Mouse (Mus musculus) heart, embryonic 11.5 days (tissue): Measurements from ENCODE around the gene Apoh. TPM values are rescaled to one million over a fixed set of nuclear protein-coding genes. Genes with fewer than 3 reads are reported as not detected.

Experiments
- ATAC-seq: fragments of 200-750 bp; cut with Nextera tagmentation; replicated peaks from 2 replicates; pipeline ENCODE4 v1.8.0; 2017; ENCODE audit warnings: moderate library complexity; ENCODE audit not compliant: insufficient number of reproducible peaks, low FRiP score, low TSS enrichment
- H3K27ac ChIP-seq: fragments of 300-500 bp; sonication (generic); 2 replicates; pipeline ENCODE4 v1.5.1; 2014; ENCODE audit warnings: mild to moderate bottlenecking, low read depth, low read length
- H3K27me3 ChIP-seq: fragments of 300-500 bp; sonication (generic); 2 replicates; pipeline ENCODE4 v1.6.1; 2014; ENCODE audit warnings: mild to moderate bottlenecking, low read length, mixed read lengths; ENCODE audit not compliant: control insufficient read depth, insufficient read depth
- H3K36me3 ChIP-seq: fragments of 300-500 bp; sonication (generic); 2 replicates; pipeline ENCODE4 v1.6.1; 2014; ENCODE audit warnings: mild to moderate bottlenecking, low read length, moderate library complexity, mixed read lengths; ENCODE audit not compliant: control insufficient read depth, insufficient read depth
- H3K4me1 ChIP-seq: fragments of 300-500 bp; sonication (generic); 2 replicates; pipeline ENCODE4 v1.6.1; 2014; ENCODE audit warnings: low read length; ENCODE audit not compliant: control insufficient read depth, insufficient read depth
- H3K4me2 ChIP-seq: fragments of 300-500 bp; sonication (generic); 2 replicates; pipeline ENCODE4 v1.6.1; 2014; ENCODE audit warnings: mild to moderate bottlenecking, moderate library complexity
- H3K4me3 ChIP-seq: fragments of 300-500 bp; sonication (generic); 2 replicates; pipeline ENCODE4 v1.5.1; 2014; ENCODE audit warnings: low read depth, low read length
- H3K9ac ChIP-seq: fragments of 300-500 bp; sonication (generic); 2 replicates; pipeline ENCODE4 v1.6.1; 2014; ENCODE audit warnings: mild to moderate bottlenecking, low read depth, low read length, moderate library complexity
- H3K9me3 ChIP-seq: fragments of 300-500 bp; sonication (generic); replicated peaks from 2 replicates; pipeline ENCODE4 v1.6.1; 2016; ENCODE audit warnings: low read length; ENCODE audit not compliant: control insufficient read depth
- WGBS: fragments of 180-500 bp; shearing (Covaris S2); extraction: QIAGEN DNeasy Blood & Tissue Kit; methylation state at CpG from one replicate; pipeline ENCODE4 v1.1.7; 2014; ENCODE audit not compliant: insufficient replicate concordance; 5-methylcytosine and 5-hydroxymethylcytosine counted together
- polyA plus RNA-seq: library from polyadenylated mRNA; unstranded; fragments of >200 nt; fragmentation: Nextera tagmentation; extraction: Ambion mirVana; gene quantifications from 2 replicates; pipeline ENCODE4 v1.2.1, GENCODE M21; 2014

Gene Apoh
- polyA plus RNA-seq, 1 experiment from 2014 or later: 0.26 TPM

DNA sequence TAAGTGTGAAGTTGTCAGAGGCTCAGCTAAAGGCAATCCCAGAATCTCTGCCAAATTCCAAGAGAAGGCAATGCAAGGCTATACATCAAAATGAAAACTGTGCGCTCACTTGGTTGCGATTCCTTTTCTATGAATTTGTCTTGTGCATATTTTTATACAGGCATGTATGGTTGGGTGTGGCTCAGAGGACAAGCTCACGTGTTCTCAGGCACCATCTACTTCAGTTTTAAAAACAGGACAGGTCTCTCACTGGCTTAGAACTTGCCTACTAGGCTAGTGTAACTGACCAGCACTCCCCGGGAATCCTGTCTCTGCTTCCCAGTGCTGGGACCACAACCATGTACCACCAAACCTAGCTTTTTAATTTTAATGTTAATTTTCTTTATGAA, 35.2 kb downstream of the Apoh start:
- no peak for ATAC-seq
- Histone ChIP-seq H3K9me3 (no peaks in the 10 kb centered on the region), H3K36me3 (no peaks in the 10 kb centered on the region), H3K27me3 (no peaks in the 10 kb centered on the region), H3K9ac (no peak overlapping the region), H3K4me2 (no peak overlapping the region), H3K4me3 (no peak overlapping the region), H3K27ac (no peak overlapping the region), H3K4me1 (no peaks in the 10 kb centered on the region)
- 73% methylated on average over 4 of the region's 4 CpGs for WGBS

DNA sequence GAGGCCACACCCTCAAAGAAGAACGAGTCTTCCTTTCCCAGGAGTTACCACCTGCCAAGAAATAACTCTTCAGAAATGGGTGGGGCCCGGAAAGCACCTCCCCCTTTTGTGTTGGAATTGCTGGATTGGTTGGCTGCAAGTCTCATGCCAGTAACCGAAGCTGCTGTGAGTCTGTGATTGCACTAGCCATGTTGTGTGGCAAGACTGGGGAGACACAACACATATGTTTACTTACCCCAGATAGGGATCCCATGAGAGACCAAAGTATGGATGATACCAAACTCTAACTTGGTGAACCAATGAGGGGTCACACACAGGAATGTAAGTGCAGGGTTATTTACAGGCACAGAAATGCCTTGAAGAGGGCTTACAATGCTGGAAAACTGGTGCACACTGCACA, 39.5 kb downstream of the Apoh start:
- no peak overlapping the region for H3K9ac ChIP-seq
- no peak overlapping the region for H3K27ac ChIP-seq
- 75% methylated on average over 3 of the region's 3 CpGs for WGBS
- H3K27me3 ChIP-seq: no peaks in the 10 kb centered on the region
- no peaks in the 10 kb centered on the region for H3K36me3 ChIP-seq
- H3K9me3 ChIP-seq: no peaks in the 10 kb centered on the region
- no peak overlapping the region for H3K4me2 ChIP-seq
- no peak for ATAC-seq
- no peak overlapping the region for H3K4me3 ChIP-seq
- no peaks in the 10 kb centered on the region for H3K4me1 ChIP-seq

DNA sequence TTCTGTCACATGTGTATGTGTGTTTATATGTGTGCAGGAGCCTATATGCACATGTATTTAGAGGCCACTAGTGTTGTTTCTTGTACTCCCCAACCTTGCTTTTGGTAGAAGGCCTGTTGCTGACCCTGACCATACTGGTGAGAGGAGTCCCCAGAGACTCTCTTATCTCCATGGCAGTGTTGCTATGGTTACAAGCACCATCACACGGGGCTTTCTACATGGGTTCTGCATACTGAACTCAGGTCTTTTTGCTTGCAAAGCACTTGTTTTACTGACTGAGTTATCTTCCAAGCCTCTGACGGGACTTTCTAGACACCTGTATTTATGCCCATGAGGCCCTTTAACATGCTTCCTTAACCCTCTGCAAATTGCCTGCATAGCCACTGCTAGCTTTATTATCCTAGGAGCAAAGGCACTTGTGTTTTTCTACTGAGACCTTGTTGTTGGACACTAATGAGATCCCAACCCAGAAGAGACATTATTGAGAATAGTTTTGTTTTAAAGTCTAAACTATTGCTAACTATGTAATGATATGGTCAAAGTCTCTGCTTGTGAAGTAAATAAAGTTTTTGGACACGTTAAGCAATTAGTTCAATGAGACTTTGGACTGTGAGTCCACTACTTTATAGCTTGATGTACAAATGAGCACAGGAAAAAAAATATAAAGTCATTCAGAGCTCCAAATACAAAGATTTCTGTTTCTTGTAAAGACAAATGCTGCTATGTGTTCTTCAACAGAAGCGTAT, 41.9 kb downstream of the Apoh start:
- ATAC-seq: no peak
- Histone ChIP-seq H3K9ac (no peak overlapping the region), H3K4me2 (no peak overlapping the region), H3K27me3 (no peaks in the 10 kb centered on the region), H3K4me1 (no peaks in the 10 kb centered on the region), H3K36me3 (no peaks in the 10 kb centered on the region), H3K9me3 (no peaks in the 10 kb centered on the region), H3K4me3 (no peak overlapping the region), H3K27ac (no peak overlapping the region)
- 51% methylated on average over 4 of the region's 4 CpGs for WGBS

DNA sequence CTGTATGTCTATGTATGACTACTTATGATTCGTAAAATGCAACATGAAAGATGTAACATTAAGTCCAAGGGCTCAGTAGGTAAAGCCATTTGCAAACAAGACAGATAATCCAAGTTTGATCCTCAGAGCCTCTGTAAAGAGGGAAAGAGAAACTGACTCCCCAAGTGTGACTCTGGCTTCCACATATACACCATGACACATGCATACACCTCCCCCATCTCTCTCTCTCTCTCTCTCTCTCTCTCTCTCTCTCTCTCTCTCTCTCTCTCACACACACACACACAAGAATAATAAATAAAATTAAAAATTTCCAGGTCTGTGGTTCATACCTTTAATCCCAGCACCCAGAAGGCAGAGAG, 42.5 kb downstream of the Apoh start:
- Histone ChIP-seq H3K9me3 (no peaks in the 10 kb centered on the region), H3K4me3 (no peak overlapping the region), H3K4me2 (no peak overlapping the region), H3K36me3 (no peaks in the 10 kb centered on the region), H3K27me3 (no peaks in the 10 kb centered on the region), H3K9ac (no peak overlapping the region), H3K27ac (no peak overlapping the region), H3K4me1 (no peaks in the 10 kb centered on the region)
- ATAC-seq: no peak
- WGBS: 81% methylated on average over 1 of the region's 1 CpGs

DNA sequence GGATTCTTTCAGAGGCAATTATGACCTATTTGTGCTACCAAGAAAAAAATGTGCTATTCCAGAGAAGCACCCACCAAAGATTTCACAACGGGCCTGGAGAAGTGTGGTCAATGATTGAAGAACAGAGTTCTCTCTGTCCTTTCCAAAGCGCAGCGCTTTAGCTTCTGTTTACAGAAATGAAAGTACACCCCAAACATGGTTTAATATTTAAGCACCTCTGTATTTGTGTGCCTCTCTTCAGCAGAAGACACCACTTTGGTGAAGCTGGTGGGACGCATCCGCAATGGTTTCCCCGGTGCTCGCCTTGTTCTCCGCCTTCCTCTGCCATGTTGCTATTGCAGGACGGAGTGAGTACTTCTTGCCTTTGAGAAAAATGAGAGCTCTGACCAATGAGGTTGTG, 51.9 kb downstream of the Apoh start:
- H3K9me3 ChIP-seq: no peaks in the 10 kb centered on the region
- no peaks in the 10 kb centered on the region for H3K27me3 ChIP-seq
- WGBS: 90% methylated on average over 9 of the region's 9 CpGs
- no peak for ATAC-seq
- no peak overlapping the region for H3K4me2 ChIP-seq
- no peak overlapping the region for H3K4me3 ChIP-seq
- no peaks in the 10 kb centered on the region for H3K4me1 ChIP-seq
- no peak overlapping the region for H3K27ac ChIP-seq
- no peaks in the 10 kb centered on the region for H3K36me3 ChIP-seq
- no peak overlapping the region for H3K9ac ChIP-seq

DNA sequence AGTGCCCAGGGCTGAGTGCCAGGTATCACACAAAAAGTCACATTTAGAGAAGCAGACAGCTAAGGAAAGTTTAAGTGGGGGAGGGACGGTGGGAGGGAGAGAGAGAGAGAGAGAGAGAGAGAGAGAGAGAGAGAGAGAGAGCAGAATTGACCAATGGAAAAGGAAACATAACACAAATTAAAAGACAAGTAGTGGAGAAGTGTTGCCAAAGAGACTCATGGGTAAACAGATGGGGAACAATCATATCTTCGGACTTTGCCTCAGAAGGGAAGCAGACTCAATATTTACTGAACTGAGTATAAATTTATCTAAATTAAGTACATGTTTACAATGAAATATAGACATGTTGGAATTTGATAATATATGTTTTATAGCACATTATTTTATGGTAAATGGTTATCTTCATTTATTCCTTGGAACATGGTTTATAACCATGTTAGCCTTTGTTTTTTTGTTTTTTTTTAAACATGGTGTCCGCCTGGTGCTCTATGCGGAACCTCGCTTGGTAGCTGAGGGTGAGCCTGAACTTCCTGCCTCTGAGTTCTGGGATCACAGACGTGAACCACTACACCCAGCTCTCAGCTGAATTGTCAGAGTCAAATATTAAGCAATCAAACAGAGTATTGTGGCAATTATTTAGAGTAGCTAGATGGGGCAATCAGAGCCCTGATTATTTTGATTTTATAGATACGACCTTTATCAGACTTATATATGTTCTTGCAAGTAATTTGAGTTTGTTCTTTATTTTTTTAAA, 53.1 kb downstream of the Apoh start:
- no peak overlapping the region for H3K27ac ChIP-seq
- H3K4me3 ChIP-seq: no peak overlapping the region
- H3K36me3 ChIP-seq: no peaks in the 10 kb centered on the region
- no peaks in the 10 kb centered on the region for H3K27me3 ChIP-seq
- no peak for ATAC-seq
- no peaks in the 10 kb centered on the region for H3K4me1 ChIP-seq
- H3K9me3 ChIP-seq: no peaks in the 10 kb centered on the region
- H3K4me2 ChIP-seq: no peak overlapping the region
- 84% methylated on average over 7 of the region's 7 CpGs for WGBS
- H3K9ac ChIP-seq: no peak overlapping the region

DNA sequence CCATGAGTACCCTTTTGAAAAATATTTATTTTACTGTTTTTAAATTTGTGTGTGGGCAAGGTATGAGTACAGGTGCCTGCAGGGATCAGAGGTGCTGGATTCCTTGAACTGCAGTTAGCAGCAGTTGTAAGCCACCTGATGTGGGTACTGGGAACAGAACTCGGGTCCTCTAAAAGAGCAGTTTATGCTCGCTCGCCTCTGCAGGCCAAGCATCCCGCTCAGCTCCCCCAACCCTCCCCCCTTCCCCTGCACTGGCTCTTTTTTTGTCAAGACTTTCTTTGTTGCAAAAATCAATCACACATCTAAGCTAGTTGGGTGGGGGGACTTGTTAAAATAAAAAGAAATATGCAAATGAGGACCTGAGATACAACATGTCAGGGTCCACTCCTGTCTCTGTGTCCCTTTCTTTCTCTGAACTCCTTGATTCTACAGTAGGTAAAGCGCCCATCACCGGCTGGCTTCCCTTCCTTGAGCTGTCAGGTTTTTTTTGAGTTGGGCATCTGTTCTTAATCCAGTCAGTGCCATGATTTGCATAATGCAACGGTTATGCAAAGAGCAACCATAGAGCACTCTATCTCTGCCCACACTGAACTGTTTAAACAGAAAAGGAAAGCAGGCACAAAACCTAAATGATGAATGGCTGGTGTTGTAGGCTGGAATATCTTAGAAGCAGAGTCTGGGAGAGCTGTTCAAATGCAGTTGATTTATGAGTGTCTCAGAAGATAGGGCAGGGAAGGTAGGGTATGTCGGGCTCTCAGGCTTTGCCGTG, 66.9 kb downstream of the Apoh start:
- Histone ChIP-seq H3K9ac (no peak overlapping the region), H3K4me3 (no peak overlapping the region), H3K27ac (no peak overlapping the region), H3K9me3 (no peaks in the 10 kb centered on the region), H3K27me3 (no peaks in the 10 kb centered on the region), H3K36me3 (no peaks in the 10 kb centered on the region), H3K4me2 (no peak overlapping the region), H3K4me1 (no peaks in the 10 kb centered on the region)
- 69% methylated on average over 7 of the region's 9 CpGs for WGBS
- ATAC-seq: no peak

DNA sequence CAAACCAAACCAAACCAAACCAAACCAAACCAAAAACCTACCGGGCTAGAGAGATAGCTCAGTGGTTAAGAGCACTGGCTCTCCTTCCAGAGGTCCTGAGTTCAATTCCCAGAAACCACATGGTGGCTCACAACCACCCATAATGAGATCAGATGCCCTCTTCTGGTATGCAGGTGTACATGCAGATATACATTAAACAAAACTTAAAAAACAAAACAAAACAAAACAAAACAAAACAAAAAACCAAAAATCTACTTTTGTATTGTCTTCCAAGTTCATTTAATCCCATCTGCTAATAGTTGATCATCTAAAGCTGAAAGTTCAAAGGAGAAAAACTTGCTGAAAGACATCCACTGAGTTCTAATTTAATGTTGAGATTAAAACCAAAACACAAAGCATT, 73.2 kb downstream of the Apoh start:
- H3K36me3 ChIP-seq: no peaks in the 10 kb centered on the region
- H3K27ac ChIP-seq: no peak overlapping the region
- no peaks in the 10 kb centered on the region for H3K4me1 ChIP-seq
- no peak overlapping the region for H3K4me3 ChIP-seq
- H3K9me3 ChIP-seq: no peaks in the 10 kb centered on the region
- H3K9ac ChIP-seq: no peak overlapping the region
- no peaks in the 10 kb centered on the region for H3K27me3 ChIP-seq
- ATAC-seq: no peak
- WGBS: 81% methylated on average over 1 of the region's 1 CpGs
- no peak overlapping the region for H3K4me2 ChIP-seq
